Mouse (Mus musculus) erythroblast, embryonic 14.5 days (primary cell): Measurements from ENCODE around the gene Pclo.

Experiments used
- GATA1 ChIP-seq: IDR thresholded peaks from 2 replicates; pipeline ENCODE4 v1.6.1; 2012; ENCODE audit warnings: low read length, inconsistent platforms, mixed read lengths
- TAL1 ChIP-seq: IDR thresholded peaks from 3 replicates; pipeline ENCODE4 v1.6.1; 2012; ENCODE audit warnings: low read length, inconsistent platforms, mixed read lengths

GRCm38 (mm10) chr5:14608318-14608717 lies 93.6 kb downstream of the Pclo start:
- TF ChIP-seq TAL1 = no peak
- TF ChIP-seq GATA1 = no peak
